Mouse (Mus musculus) adrenal gland, postnatal 36 days (tissue): ENCODE data around the gene Plxna1. TPM values are rescaled to one million over a fixed set of nuclear protein-coding genes. Genes with fewer than 3 reads are reported as not detected.
A peak's percentile ranks its signal among the peaks of the same experiment; 100 is the strongest.

Experiments
- DNase-seq, 2 experiments: peaks; one replicate each; pipeline ENCODE4 v3.0.0; 2021; ENCODE audit warnings: mixed read lengths in 1 of 2
- total RNA-seq, 2 experiments: library from RNA; stranded (reverse); gene quantifications; 2 replicates each; pipeline ENCODE4 v1.2.3; 2021

Gene Plxna1
- total RNA-seq, 2 experiments from 2014 or later: 55.0 to 98.6 TPM

GRCm38 (mm10) chr6:89333964-89334702, 28.3 kb downstream of the Plxna1 start:
- DNase-seq: no peak

GRCm38 (mm10) chr6:89330957-89331356, 31.5 kb downstream of the Plxna1 start:
- no peak for DNase-seq

- no peak for DNase-seq
Observed at GRCm38 (mm10) chr6:89328634-89329033, 33.8 kb downstream of the Plxna1 start.

GRCm38 (mm10) chr6:89327746-89328491, 34.5 kb downstream of the Plxna1 start:
- DNase-seq: no peak

- DNase-seq: no peak
Observed at GRCm38 (mm10) chr6:89324842-89325241, 37.6 kb downstream of the Plxna1 start.

- DNase-seq: peak in 1 of 2 experiments; percentile 41
Observed at GRCm38 (mm10) chr6:89315263-89315662, 47.2 kb downstream of the Plxna1 start.

- DNase-seq: no peak
Observed at GRCm38 (mm10) chr6:89311518-89311917, 50.9 kb downstream of the Plxna1 start.

GRCm38 (mm10) chr6:89310236-89310635, 52.2 kb downstream of the Plxna1 start:
- DNase-seq: no peak

GRCm38 (mm10) chr6:89308213-89308973, 54.0 kb downstream of the Plxna1 start:
- no peak for DNase-seq

- no peak for DNase-seq
Observed at GRCm38 (mm10) chr6:89304375-89305058, 57.9 kb downstream of the Plxna1 start.

GRCm38 (mm10) chr6:89299818-89300217, 62.6 kb downstream of the Plxna1 start:
- DNase-seq: no peak

GRCm38 (mm10) chr6:89296909-89297695, 65.3 kb downstream of the Plxna1 start:
- no peak for DNase-seq

- no peak for DNase-seq
Observed at GRCm38 (mm10) chr6:89296001-89296709, 66.3 kb downstream of the Plxna1 start.

- DNase-seq: no peak
Observed at GRCm38 (mm10) chr6:89294621-89295020, 67.8 kb downstream of the Plxna1 start.

- DNase-seq: no peak
Observed at GRCm38 (mm10) chr6:89291494-89291893, 70.9 kb downstream of the Plxna1 start.

GRCm38 (mm10) chr6:89288156-89288555, 74.3 kb downstream of the Plxna1 start:
- no peak for DNase-seq

- DNase-seq: peak; percentile 86 to 89
Observed at GRCm38 (mm10) chr6:89286700-89287428, 75.6 kb downstream of the Plxna1 start.

GRCm38 (mm10) chr6:89286286-89286655, 76.1 kb downstream of the Plxna1 start:
- DNase-seq: no peak

GRCm38 (mm10) chr6:89285561-89286285, 76.7 kb downstream of the Plxna1 start:
- no peak for DNase-seq
